Mouse (Mus musculus) adipocyte (in vitro differentiated cells): ENCODE results near the gene Wdr86.

ENCODE experiments used
- DNase-seq: peaks from one replicate; pipeline ENCODE4 v3.0.0-alpha.2; 2016; ENCODE audit warnings: low spot score

Gene Wdr86

DNA sequence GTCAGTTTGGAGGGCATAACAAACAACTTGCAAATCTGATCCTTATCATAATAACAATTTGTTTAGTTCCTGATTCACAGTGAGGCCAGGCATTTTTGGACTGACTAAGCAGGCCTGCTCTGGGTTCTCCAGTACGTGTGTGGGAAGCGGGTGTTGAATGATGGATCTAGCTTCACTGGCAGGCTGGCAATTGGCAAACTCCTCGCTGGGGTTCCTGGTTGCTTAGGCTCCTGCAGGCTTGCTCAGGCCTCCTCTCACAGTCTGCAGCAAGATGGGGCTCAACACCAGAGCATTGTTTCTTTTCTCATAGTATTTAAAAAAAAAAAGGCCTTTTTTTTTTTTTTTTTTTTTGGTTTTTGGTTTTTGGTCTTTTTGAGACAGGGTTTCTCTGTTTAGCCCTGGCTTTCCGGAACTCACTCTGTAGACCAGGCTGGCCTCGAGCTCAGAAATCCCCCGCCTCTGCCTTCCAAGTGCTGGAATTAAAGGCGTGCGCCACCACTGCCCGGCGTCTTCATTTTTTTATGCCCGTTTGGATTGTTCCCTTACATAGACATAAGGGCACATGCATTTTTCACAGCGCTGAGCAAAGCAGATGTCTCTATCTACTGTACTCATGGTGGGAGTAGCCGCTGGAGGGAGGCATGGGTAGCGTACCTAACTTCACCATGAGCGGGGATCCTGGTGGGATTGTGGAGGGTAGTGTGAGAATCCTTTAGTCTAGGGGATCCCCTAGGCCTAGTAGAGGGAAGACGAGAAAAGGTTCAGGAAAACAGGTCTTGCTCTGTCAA is 45.8 kb downstream of the Wdr86 start:
- DNase-seq, result peak; percentile 83

GRCm38 (mm10) chr5:24681436-24681835 is 49.1 kb downstream of the Wdr86 start:
- DNase-seq, result peak; percentile 49

GRCm38 (mm10) chr5:24674238-24674637 is 56.3 kb downstream of the Wdr86 start:
- peak; percentile 82 for DNase-seq
